Mouse (Mus musculus): ENCODE data around the gene Ppp1r14d. TPM values are rescaled to one million over a fixed set of nuclear protein-coding genes. Genes with fewer than 3 reads are reported as not detected.

Ppp1r14d gene
- polyA plus RNA-seq, 1 experiment from 2014 or later: not detected

DNA sequence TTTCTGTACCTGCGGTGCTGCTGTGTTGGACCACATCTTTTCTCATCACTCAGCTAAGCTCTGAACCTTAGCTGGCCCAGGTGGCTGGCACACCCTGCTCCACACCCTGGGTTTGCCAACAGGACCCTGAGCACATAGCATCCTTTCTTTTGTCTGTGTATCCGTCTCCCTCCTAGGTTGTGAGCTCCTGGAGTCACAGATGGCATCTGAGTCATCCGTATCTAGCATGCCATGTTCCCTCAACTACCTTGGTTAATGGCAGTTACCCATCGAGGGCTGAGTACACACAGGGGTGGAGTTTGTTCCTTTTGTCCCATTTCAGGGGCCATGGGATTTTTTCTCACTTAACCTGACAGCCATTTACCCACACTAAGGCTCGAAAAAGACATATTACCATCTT lies 20.7 kb upstream of the Ppp1r14d start:
- Histone ChIP-seq H3K4me1 (no peaks in the 10 kb centered on the region), H3K4me3 (no peak overlapping the region), H3K9me3 (no peaks in the 10 kb centered on the region), H3K27ac (no peak overlapping the region), H3K4me2 (replicated peaks) (peak overlapping the region; percentile 19; the same call in 1 of the 2 replicates), H3K27me3 (peaks cover 22% of the 10 kb centered on the region), H3K9ac (no peak overlapping the region), H3K36me3 (no peaks in the 10 kb centered on the region)
- WGBS: 62% methylated on average over 5 of the region's 5 CpGs
- ATAC-seq (ENCODE audit: low FRiP score, low read depth): no peak

DNA sequence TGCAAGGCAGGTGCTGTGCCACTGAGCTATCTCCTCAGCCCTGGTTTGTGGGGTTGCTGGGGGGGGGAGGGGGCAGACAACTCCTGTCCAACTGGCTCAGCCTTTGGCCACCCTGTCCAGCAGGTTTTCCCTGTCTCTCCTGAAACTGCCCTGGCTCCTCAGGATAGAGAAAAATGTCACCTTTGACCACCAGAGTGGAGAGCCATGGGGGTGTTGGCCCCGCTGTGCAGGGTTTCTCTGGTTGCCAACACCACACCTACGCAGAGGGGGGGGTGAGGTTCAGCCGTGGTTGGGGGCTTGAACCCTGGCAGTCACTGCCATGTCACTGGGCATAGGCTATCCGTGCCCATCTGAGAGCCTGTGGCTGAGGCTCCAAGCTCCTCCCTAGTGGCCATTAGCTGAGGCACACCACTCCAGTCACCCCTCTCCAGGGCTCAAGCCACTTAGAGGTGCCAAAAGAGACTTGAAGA lies 19.9 kb upstream of the Ppp1r14d start:
- ATAC-seq (ENCODE audit: low FRiP score, low read depth): no peak
- Histone ChIP-seq H3K9me3 (no peaks in the 10 kb centered on the region), H3K36me3 (no peaks in the 10 kb centered on the region), H3K27ac (no peak overlapping the region), H3K4me3 (no peak overlapping the region), H3K4me2 (replicated peaks) (no peak overlapping the region), H3K4me1 (no peaks in the 10 kb centered on the region), H3K27me3 (peaks cover 15% of the 10 kb centered on the region), H3K9ac (no peak overlapping the region)
- WGBS: 75% methylated on average over 4 of the region's 4 CpGs

DNA sequence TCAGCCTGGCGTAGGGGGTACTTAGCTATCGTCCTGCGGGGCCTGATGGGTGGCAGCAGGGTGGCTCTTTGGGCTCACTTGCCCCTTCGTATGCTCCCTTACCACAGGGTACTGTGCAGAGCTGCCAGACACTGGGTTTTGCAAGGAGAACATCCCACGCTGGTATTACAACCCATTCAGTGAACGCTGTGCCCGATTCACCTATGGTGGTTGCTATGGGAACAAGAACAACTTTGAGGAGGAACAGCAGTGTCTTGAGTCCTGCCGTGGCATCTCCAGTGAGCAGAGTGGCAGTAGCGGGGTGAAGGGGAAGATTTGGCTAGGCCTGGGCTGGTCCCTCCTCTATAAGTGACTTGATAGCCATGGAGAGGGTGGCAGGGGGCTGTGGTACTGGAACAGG lies 18.2 kb upstream of the Ppp1r14d start:
- ATAC-seq (ENCODE audit: low FRiP score, low read depth): no peak
- Histone ChIP-seq H3K27ac (no peak overlapping the region), H3K4me2 (replicated peaks) (no peak overlapping the region), H3K4me1 (no peaks in the 10 kb centered on the region), H3K9ac (no peak overlapping the region), H3K9me3 (no peaks in the 10 kb centered on the region), H3K27me3 (peaks cover 9% of the 10 kb centered on the region; the same call in 1 of the 2 replicates), H3K4me3 (no peak overlapping the region), H3K36me3 (no peaks in the 10 kb centered on the region)
- WGBS: 86% methylated on average over 9 of the region's 9 CpGs

DNA sequence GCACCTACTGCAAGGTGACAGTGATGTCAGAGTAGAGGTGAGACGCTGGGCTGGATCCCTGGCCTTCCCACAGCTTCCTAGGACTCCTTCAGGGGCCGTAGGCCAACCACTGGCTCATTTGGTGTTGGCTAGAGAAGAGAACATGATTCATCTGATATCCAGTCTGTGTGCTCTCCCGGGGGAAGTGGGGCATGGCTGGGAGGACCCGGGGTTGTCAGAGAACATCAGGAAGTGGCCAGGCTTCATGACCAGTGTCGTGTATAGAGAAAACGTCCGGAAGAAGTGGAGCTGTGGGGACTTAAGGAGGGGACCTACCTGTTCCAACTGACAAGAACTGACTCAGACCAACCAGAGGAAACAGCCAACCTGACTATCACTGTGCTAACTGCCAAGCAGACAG lies 15.5 kb upstream of the Ppp1r14d start:
- 85% methylated on average over 7 of the region's 7 CpGs for WGBS
- H3K4me3 ChIP-seq: no peak overlapping the region
- no peaks in the 10 kb centered on the region for H3K4me1 ChIP-seq
- H3K4me2 ChIP-seq (replicated peaks): no peak overlapping the region
- ATAC-seq (ENCODE audit: low FRiP score, low read depth): no peak
- peaks cover 15% of the 10 kb centered on the region for H3K27me3 ChIP-seq
- no peaks in the 10 kb centered on the region for H3K36me3 ChIP-seq
- H3K9ac ChIP-seq: no peak overlapping the region
- no peaks in the 10 kb centered on the region for H3K9me3 ChIP-seq
- no peak overlapping the region for H3K27ac ChIP-seq

DNA sequence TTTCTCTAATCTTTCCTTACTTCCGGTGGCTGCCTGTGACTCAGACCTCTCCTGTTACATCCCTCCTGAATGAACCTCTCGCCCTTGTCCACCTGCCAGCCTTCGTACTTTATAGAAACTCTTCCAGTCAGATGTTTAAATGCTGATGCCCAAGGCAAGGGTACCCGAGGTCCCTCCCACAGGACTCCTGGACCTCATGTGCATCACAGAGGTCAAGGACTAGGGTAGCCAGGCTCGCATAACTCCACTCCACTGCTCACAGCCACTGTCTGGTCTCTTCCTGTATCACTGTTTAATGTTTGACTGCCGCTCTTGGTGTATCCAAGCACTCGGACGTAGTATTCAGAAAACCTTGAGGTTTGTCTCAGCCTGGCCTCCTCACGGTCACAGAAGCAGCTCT lies 12.8 kb upstream of the Ppp1r14d start:
- no peaks in the 10 kb centered on the region for H3K9me3 ChIP-seq
- no peaks in the 10 kb centered on the region for H3K36me3 ChIP-seq
- H3K27me3 ChIP-seq: peaks cover 33% of the 10 kb centered on the region
- H3K4me1 ChIP-seq: peaks cover 3% of the 10 kb centered on the region; the same call in 1 of the 2 replicates
- H3K4me3 ChIP-seq: no peak overlapping the region
- ATAC-seq (ENCODE audit: low FRiP score, low read depth): no peak
- no peak overlapping the region for H3K27ac ChIP-seq
- WGBS: 80% methylated on average over 9 of the region's 9 CpGs
- no peak overlapping the region for H3K4me2 ChIP-seq (replicated peaks)
- no peak overlapping the region for H3K9ac ChIP-seq

DNA sequence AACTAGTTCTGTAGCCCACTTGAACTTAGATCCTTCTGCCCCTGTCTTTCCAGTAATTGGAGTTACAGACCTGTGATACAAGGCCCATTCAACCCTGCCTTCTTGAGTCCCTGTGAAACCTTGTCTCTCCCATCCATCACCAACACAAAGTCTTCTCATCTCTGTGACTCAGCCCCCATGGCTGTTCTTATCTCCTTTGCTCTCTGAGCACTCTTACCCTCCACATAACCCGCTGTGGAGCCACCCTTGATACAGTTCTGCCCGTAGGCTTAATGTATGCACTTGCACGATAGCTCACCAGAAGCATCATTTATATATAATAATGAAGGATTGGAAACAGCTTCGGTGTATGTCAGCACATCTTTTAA lies 11.1 kb upstream of the Ppp1r14d start:
- no peak overlapping the region for H3K27ac ChIP-seq
- no peak for ATAC-seq (ENCODE audit: low FRiP score, low read depth)
- H3K4me1 ChIP-seq: peaks cover 12% of the 10 kb centered on the region
- peaks cover 50% of the 10 kb centered on the region for H3K27me3 ChIP-seq
- no peak overlapping the region for H3K4me3 ChIP-seq
- no peak overlapping the region for H3K4me2 ChIP-seq (replicated peaks)
- no peak overlapping the region for H3K9ac ChIP-seq
- 90% methylated on average over 4 of the region's 4 CpGs for WGBS
- H3K36me3 ChIP-seq: no peaks in the 10 kb centered on the region
- no peaks in the 10 kb centered on the region for H3K9me3 ChIP-seq

DNA sequence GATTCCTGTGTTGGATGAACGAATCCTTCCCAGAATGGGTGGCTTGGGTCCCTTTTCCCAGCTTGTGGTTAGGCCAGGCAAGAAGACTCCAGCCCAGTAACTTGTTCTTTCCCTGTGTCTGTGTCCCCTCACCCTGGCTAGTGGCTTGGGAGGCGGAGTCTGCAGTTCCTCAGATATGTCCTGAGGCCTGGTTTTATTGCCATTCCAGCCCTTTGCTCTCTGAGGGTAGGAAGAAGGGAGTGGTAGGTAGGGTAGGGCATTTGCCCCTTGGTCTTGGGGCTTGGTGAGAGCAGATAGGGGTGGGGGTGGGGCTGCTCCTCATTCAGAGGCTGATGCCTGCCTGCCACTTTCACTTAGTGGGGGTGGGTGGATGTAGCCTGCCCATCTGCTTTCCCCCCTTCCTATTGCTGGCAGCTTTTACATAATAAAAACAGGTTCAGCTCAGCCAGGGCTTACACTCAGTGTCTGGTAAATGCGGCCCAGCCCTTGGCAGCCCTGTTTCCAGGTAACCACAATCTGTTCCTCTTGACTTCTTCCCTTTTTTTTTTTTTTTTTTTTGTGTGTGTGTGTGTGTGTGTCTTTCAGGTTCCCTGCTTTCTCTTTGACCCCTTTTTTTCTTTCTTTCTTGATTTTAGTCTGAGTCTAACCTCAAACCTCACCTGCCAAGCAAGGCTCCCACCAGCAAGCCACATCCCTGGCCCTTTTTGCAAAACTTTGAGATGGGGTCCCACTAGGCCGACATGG lies 10.5 kb upstream of the Ppp1r14d start:
- Histone ChIP-seq H3K9me3 (no peaks in the 10 kb centered on the region), H3K27ac (no peak overlapping the region), H3K27me3 (peaks cover 56% of the 10 kb centered on the region), H3K9ac (no peak overlapping the region), H3K36me3 (no peaks in the 10 kb centered on the region), H3K4me3 (no peak overlapping the region), H3K4me1 (peaks cover 12% of the 10 kb centered on the region), H3K4me2 (replicated peaks) (no peak overlapping the region)
- 70% methylated on average over 4 of the region's 4 CpGs for WGBS
- ATAC-seq (ENCODE audit: low FRiP score, low read depth): no peak

DNA sequence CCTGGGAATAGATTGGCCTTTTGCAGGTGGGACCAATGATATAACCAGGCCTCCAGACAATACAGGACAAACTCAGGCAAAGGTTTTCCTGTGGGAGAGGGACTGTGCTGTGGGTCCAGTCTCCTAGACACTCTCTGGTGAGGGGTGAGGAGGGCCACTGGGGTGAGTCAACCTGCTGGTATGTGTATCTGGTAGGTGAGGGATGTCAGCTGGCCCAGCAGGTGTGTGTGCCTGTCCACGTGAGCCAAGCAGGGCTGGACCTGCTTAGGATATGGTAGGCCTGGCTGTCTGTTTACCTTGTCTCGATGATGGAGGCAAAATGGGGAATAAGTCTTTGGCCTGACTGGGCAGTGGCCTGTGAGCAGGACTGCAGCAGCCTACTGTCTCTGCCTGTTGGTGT lies 9.0 kb upstream of the Ppp1r14d start:
- Histone ChIP-seq H3K27ac (no peak overlapping the region), H3K27me3 (peaks cover 71% of the 10 kb centered on the region), H3K36me3 (no peaks in the 10 kb centered on the region), H3K4me2 (replicated peaks) (peak overlapping the region; percentile 88; the same call in 1 of the 2 replicates), H3K9ac (no peak overlapping the region), H3K4me1 (peaks cover 12% of the 10 kb centered on the region), H3K9me3 (no peaks in the 10 kb centered on the region), H3K4me3 (peak overlapping the region; percentile 55; the same call in 1 of the 2 replicates)
- no peak for ATAC-seq (ENCODE audit: low FRiP score, low read depth)
- WGBS: 79% methylated on average over 2 of the region's 2 CpGs

DNA sequence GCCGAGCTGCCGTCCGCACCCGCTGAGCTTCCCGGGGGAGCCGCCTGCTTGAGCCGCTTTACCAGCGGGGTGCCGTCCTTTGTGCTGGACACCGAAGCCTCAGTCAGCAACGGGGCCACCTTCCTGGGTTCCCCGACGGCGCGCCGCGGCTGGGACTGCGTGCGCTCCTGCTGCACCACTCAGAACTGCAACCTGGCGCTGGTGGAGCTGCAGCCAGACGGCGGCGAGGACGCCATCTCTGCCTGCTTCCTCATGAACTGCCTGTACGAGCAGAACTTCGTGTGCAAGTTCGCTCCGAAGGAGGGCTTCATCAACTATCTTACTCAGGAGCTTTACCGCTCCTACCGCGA lies 8.1 kb upstream of the Ppp1r14d start:
- Histone ChIP-seq H3K27ac (no peak overlapping the region), H3K27me3 (peaks cover 72% of the 10 kb centered on the region), H3K4me3 (peak overlapping the region; percentile 55), H3K9me3 (no peaks in the 10 kb centered on the region), H3K36me3 (no peaks in the 10 kb centered on the region), H3K4me2 (replicated peaks) (peak overlapping the region; percentile 88), H3K4me1 (peaks cover 12% of the 10 kb centered on the region), H3K9ac (peak overlapping the region; percentile 56)
- no peak for ATAC-seq (ENCODE audit: low FRiP score, low read depth)
- 2% methylated on average over 31 of the region's 31 CpGs for WGBS

DNA sequence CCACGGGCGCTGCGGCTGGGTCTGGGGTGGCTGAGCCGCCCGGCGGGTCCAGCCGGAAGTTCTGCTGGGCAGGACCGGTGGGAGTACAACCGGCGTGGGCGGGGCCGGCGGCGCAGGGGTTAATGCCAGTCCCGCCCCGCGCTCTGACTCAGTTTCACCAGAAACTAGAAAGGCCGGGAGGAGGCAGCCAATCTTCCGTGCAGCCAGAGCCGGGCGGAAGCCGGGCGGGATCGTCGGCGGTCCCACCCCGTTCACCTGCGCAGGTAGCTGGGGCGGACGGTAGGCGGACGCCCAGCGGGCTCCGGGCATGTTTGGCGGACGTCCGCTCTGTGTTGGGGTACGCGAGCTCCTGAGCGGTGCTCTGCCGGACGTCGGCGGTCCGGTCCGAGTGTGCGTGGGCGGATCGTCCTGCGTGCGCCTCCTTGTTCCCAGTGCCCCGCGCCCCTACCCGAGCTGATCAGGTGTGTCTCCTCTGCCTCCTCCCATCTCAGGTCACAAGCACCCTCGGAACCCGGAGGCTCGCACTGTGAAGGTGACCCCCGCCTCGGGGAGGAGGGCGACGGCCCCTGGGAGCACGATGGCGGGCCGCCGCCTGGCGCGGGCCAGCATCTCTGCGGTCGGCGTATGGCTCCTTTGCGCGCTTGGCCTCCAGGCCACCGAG lies 7.6 kb upstream of the Ppp1r14d start, which contains the start of gene Spint1:
Gene Spint1, plus strand, starts transcription at position 153 of the 661 bp plus-strand sequence.
- H3K27me3 ChIP-seq: peaks cover 72% of the 10 kb centered on the region
- H3K4me2 ChIP-seq (replicated peaks): peak within 1 kb of the TSS; percentile 88
- H3K27ac ChIP-seq: no peak within 1 kb of the TSS
- H3K4me1 ChIP-seq: peaks cover 12% of the 10 kb centered on the region
- under 1% methylated on average over 73 of the region's 73 CpGs for WGBS
- no peak for ATAC-seq (ENCODE audit: low FRiP score, low read depth)
- no peaks in the 10 kb centered on the region for H3K36me3 ChIP-seq
- peak within 1 kb of the TSS; percentile 55 for H3K4me3 ChIP-seq
- no peaks in the 10 kb centered on the region for H3K9me3 ChIP-seq
- H3K9ac ChIP-seq: peak within 1 kb of the TSS; percentile 56

DNA sequence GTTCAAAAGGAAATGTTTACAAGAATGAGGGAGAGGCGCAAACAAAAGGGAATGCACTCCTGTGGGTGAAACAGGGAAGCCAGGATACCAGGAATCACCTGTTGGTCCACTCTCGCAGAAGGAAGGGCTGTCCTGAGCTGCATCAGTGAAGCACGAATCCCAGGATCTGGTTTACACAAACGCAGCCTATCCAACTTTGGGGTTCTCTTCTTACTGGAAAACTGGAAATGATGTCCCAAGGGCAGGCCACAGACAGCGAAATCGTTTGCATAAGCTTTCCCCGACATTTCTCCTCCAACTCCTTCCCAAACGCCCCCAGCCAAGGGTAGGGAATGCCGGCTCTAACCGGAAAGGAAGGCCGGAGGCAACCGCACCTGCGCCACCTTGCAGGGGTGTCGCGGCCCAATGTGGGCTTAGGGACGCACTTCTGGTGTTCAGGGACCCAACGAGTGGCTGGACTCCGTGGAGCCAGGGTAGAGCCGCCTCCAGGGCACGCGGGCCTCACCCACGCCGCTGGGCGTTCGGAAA lies 7.0 kb upstream of the Ppp1r14d start:
- peaks cover 12% of the 10 kb centered on the region for H3K4me1 ChIP-seq
- peak overlapping the region; percentile 55 for H3K4me3 ChIP-seq
- H3K27me3 ChIP-seq: peaks cover 72% of the 10 kb centered on the region
- H3K9me3 ChIP-seq: no peaks in the 10 kb centered on the region
- peak overlapping the region; percentile 88 for H3K4me2 ChIP-seq (replicated peaks)
- ATAC-seq (ENCODE audit: low FRiP score, low read depth): no peak
- H3K27ac ChIP-seq: no peak overlapping the region
- WGBS: 7% methylated on average over 25 of the region's 25 CpGs
- H3K36me3 ChIP-seq: no peaks in the 10 kb centered on the region
- peak overlapping the region; percentile 56 for H3K9ac ChIP-seq

DNA sequence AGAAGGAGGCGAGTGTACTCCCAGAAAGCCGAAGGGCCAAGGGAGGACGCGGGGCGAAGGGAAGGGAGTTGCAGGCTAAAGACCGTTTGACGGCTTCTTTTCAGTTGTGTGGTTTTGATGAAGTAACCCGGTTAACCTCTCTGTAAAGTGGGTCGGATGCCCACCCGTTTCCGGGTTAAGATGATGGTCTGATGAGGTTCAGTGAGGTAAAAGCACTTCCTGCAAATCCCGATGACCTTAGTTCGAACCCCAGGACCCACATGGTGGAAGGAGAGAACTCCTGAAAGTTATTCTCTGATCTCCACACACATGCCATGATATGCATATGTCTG lies 20.6 kb downstream of the Ppp1r14d start:
- Histone ChIP-seq H3K9ac (peak overlapping the region; percentile 81), H3K4me3 (peak overlapping the region; percentile 76), H3K27ac (peak overlapping the region; percentile 91; the same call in 1 of the 2 replicates)

More for the DNA sequence above, 20.6 kb downstream of the Ppp1r14d start:
- Histone ChIP-seq H3K4me2 (replicated peaks) (peak overlapping the region; percentile 71), H3K4me1 (peaks cover 16% of the 10 kb centered on the region), H3K9me3 (no peaks in the 10 kb centered on the region), H3K27me3 (no peaks in the 10 kb centered on the region), H3K36me3 (peaks cover 38% of the 10 kb centered on the region)
- no peak for ATAC-seq (ENCODE audit: low FRiP score, low read depth)
- WGBS: 1% methylated on average over 13 of the region's 13 CpGs

Data from limb, embryonic 13.5 days (tissue).